Mouse (Mus musculus): Measurements from ENCODE around the gene Szrd1. TPM values are rescaled to one million over a fixed set of nuclear protein-coding genes. Genes with fewer than 3 reads are reported as not detected.

The Szrd1 gene
- total RNA-seq, 2 experiments from 2014 or later: 103 to 107 TPM

GRCm38 (mm10) chr4:141114521-141114981 lies 25.0 kb downstream of the Szrd1 start:
- DNase-seq: peak; percentile 40

GRCm38 (mm10) chr4:141113831-141114230 lies 25.7 kb downstream of the Szrd1 start:
- DNase-seq: no peak

GRCm38 (mm10) chr4:141108196-141108732 lies 31.3 kb downstream of the Szrd1 start:
- DNase-seq: peak; percentile 40

- DNase-seq: no peak
Measured at GRCm38 (mm10) chr4:141106526-141107183, 32.9 kb downstream of the Szrd1 start.

- DNase-seq: peak; percentile 44
Measured at GRCm38 (mm10) chr4:141101855-141102254, 37.7 kb downstream of the Szrd1 start.

GRCm38 (mm10) chr4:141101291-141101690 lies 38.3 kb downstream of the Szrd1 start:
- DNase-seq: no peak

GRCm38 (mm10) chr4:141099956-141100355 lies 39.6 kb downstream of the Szrd1 start:
- DNase-seq: no peak

- no peak for DNase-seq
Measured at GRCm38 (mm10) chr4:141098935-141099334, 40.6 kb downstream of the Szrd1 start.

GRCm38 (mm10) chr4:141096710-141097109 lies 42.9 kb downstream of the Szrd1 start:
- no peak for DNase-seq

GRCm38 (mm10) chr4:141095016-141095415 lies 44.6 kb downstream of the Szrd1 start:
- DNase-seq: no peak

GRCm38 (mm10) chr4:141088714-141089113 lies 50.9 kb downstream of the Szrd1 start:
- DNase-seq: no peak

GRCm38 (mm10) chr4:141088033-141088432 lies 51.5 kb downstream of the Szrd1 start, which contains the start of gene Spata21:
Gene Spata21, plus strand, starts transcription at chr4:141088333.
- DNase-seq: no peak

GRCm38 (mm10) chr4:141086862-141087261 lies 52.7 kb downstream of the Szrd1 start:
- no peak for DNase-seq

- DNase-seq: no peak
Measured at GRCm38 (mm10) chr4:141078510-141079137, 61.0 kb downstream of the Szrd1 start.

GRCm38 (mm10) chr4:141077681-141078509 lies 61.7 kb downstream of the Szrd1 start, which contains the start of gene Necap2:
Gene Necap2, minus strand, starts transcription at chr4:141078357.
- peak; percentile 97 for DNase-seq

GRCm38 (mm10) chr4:141076761-141077506 lies 62.6 kb downstream of the Szrd1 start:
- DNase-seq: no peak

- no peak for DNase-seq
Measured at GRCm38 (mm10) chr4:141074109-141074508, 65.5 kb downstream of the Szrd1 start.

GRCm38 (mm10) chr4:141073661-141074060 lies 65.9 kb downstream of the Szrd1 start:
- peak; percentile 79 for DNase-seq

GRCm38 (mm10) chr4:141072502-141072901 lies 67.1 kb downstream of the Szrd1 start:
- no peak for DNase-seq

- DNase-seq: peak; percentile 68
Measured at GRCm38 (mm10) chr4:141069731-141070130, 69.8 kb downstream of the Szrd1 start.

- no peak for DNase-seq
Measured at GRCm38 (mm10) chr4:141068655-141069054, 70.9 kb downstream of the Szrd1 start.

GRCm38 (mm10) chr4:141067516-141068046 lies 72.0 kb downstream of the Szrd1 start:
- no peak for DNase-seq

All from heart, postnatal 4 days (tissue).